Comparison of ENCODE assay signal across 12 mouse cellular contexts in genomic region chr1:25588568-25589118, GRCm38 (mm10).
"Had no signal": no experiment of that assay in that cellular context is flagged by ENCODE, and none has a peak within 500 bp of the region (broad histone marks: within the 10 kb centered on the region; RNA-seq: fewer than 3 reads in every experiment).

No protein-coding gene starts in this region.

- H3K4me2 ChIP-seq: kidney, embryonic 15.5 days; limb, embryonic 15.5 days; liver, embryonic 12.5 days; lung, embryonic 14.5 days; midbrain, embryonic 12.5 days; neural tube, embryonic 13.5 days had no signal

- DNase-seq: kidney, postnatal 14 days; lung, embryonic 14.5 days; lung, postnatal 10 days; lung, postnatal 4 days; right cerebral cortex, adult 18-20 months; thymus, postnatal 14 days had no signal

- H3K27ac ChIP-seq: kidney, embryonic 15.5 days; limb, embryonic 15.5 days; liver, embryonic 12.5 days; midbrain, embryonic 12.5 days; neural tube, embryonic 13.5 days; stomach, postnatal 0 days had no signal

- H3K4me1 ChIP-seq: kidney, embryonic 15.5 days; limb, embryonic 15.5 days; liver, embryonic 12.5 days; midbrain, embryonic 12.5 days; neural tube, embryonic 13.5 days had no signal

- H3K4me3 ChIP-seq: kidney, embryonic 15.5 days; limb, embryonic 15.5 days; liver, embryonic 12.5 days; midbrain, embryonic 12.5 days; neural tube, embryonic 13.5 days had no signal

- H3K9me3 ChIP-seq: kidney, embryonic 15.5 days; limb, embryonic 15.5 days; liver, embryonic 12.5 days; midbrain, embryonic 12.5 days; neural tube, embryonic 13.5 days had no signal

- H3K9ac ChIP-seq: kidney, embryonic 15.5 days; limb, embryonic 15.5 days; liver, embryonic 12.5 days; lung, embryonic 14.5 days; midbrain, embryonic 12.5 days; neural tube, embryonic 13.5 days had no signal

- H3K36me3 ChIP-seq: kidney, embryonic 15.5 days; limb, embryonic 15.5 days; liver, embryonic 12.5 days; midbrain, embryonic 12.5 days; neural tube, embryonic 13.5 days had no signal

- ATAC-seq: liver, embryonic 12.5 days had no signal

- H3K27me3 ChIP-seq: kidney, embryonic 15.5 days; limb, embryonic 15.5 days; liver, embryonic 12.5 days; midbrain, embryonic 12.5 days; neural tube, embryonic 13.5 days had no signal
